Mouse (Mus musculus): ENCODE data around the gene Agbl5.

- TF ChIP-seq POLR2A (IDR thresholded peaks at IDR 0.05; ENCODE audit: low read depth, low read length) (no peak), CTCF (IDR thresholded peaks at IDR 0.05; ENCODE audit: borderline replicate concordance, insufficient read depth, low read length) (no peak)
These were observed at the start of gene Agbl5 for GRCm38 (mm10) chr5:30888337-30889087.

All from embryonic fibroblast, embryonic 13.5 days (primary cell).